Mouse (Mus musculus) hindbrain, embryonic 16.5 days (tissue): ENCODE measurements around the gene Gimd1. TPM values are rescaled to one million over a fixed set of nuclear protein-coding genes. Genes with fewer than 3 reads are reported as not detected.

Source experiments
- ATAC-seq: fragments of 200-750 bp; cut with Nextera tagmentation; 2 replicates; pipeline ENCODE4 v1.8.0; 2017; ENCODE audit warnings: moderate TSS enrichment, moderate library complexity
- H3K27ac ChIP-seq: fragments of 300-500 bp; sonication (generic); 2 replicates; pipeline ENCODE4 v1.5.1; 2014; ENCODE audit warnings: low read depth, mild to moderate bottlenecking, control low read depth, low read length, moderate library complexity
- H3K27me3 ChIP-seq: fragments of 300-500 bp; sonication (generic); replicated peaks from 2 replicates; pipeline ENCODE4 v1.6.1; 2014; ENCODE audit warnings: low read length; ENCODE audit not compliant: control insufficient read depth, insufficient read depth
- H3K36me3 ChIP-seq: fragments of 300-500 bp; sonication (generic); 2 replicates; pipeline ENCODE4 v1.6.1; 2014; ENCODE audit warnings: mild to moderate bottlenecking, low read length, moderate library complexity, mixed read lengths; ENCODE audit not compliant: control insufficient read depth, insufficient read depth
- H3K4me1 ChIP-seq: fragments of 300-500 bp; sonication (generic); 2 replicates; pipeline ENCODE4 v1.6.1; 2014; ENCODE audit warnings: low read depth, low read length; ENCODE audit not compliant: control insufficient read depth, insufficient read depth
- H3K4me2 ChIP-seq: fragments of 300-500 bp; sonication (generic); 2 replicates; pipeline ENCODE4 v1.6.1; 2014; ENCODE audit warnings: mild to moderate bottlenecking, low read length, control low read depth, moderate library complexity
- H3K4me3 ChIP-seq: fragments of 300-500 bp; sonication (generic); 2 replicates; pipeline ENCODE4 v1.5.1; 2014; ENCODE audit warnings: mild to moderate bottlenecking, low read length, control low read depth, moderate library complexity
- H3K9ac ChIP-seq: fragments of 300-500 bp; sonication (generic); 2 replicates; pipeline ENCODE4 v1.6.1; 2014; ENCODE audit warnings: low read depth, mild to moderate bottlenecking, control low read depth, low read length, moderate library complexity
- H3K9me3 ChIP-seq: fragments of 300-500 bp; sonication (generic); 2 replicates; pipeline ENCODE4 v1.6.1; 2014; ENCODE audit warnings: mild to moderate bottlenecking, low read length, moderate library complexity; ENCODE audit not compliant: control insufficient read depth
- WGBS: fragments of 180-500 bp; shearing (Covaris S2); extraction: QIAGEN DNeasy Blood & Tissue Kit; methylation state at CpG from one replicate; pipeline ENCODE4 v1.1.7; 2014; 5-methylcytosine and 5-hydroxymethylcytosine counted together
- polyA plus RNA-seq: library from polyadenylated mRNA; unstranded; fragments of >200 nt; fragmentation: Nextera tagmentation; extraction: Ambion mirVana; gene quantifications from 2 replicates; pipeline ENCODE4 v1.2.1, GENCODE M21; 2015

The Gimd1 gene
- not detected in 2 replicates for polyA plus RNA-seq

- Histone ChIP-seq H3K9me3 (no peaks in the 10 kb centered on the region), H3K27me3 (no peaks in the 10 kb centered on the region), H3K36me3 (no peaks in the 10 kb centered on the region), H3K27ac (no peak within 1 kb of the TSS), H3K4me2 (no peak within 1 kb of the TSS), H3K4me1 (no peaks in the 10 kb centered on the region), H3K4me3 (no peak within 1 kb of the TSS), H3K9ac (no peak within 1 kb of the TSS)
- ATAC-seq, result no peak
- WGBS, result 94% methylated on average over 11 of the region's 11 CpGs
These were observed at the start of gene Gimd1 for GRCm38 (mm10) chr3:132629601-132630239. Gimd1 (plus strand) TSS chr3:132629820.

- Histone ChIP-seq H3K27ac (no peak overlapping the region), H3K4me1 (no peaks in the 10 kb centered on the region), H3K9me3 (no peaks in the 10 kb centered on the region), H3K9ac (no peak overlapping the region), H3K27me3 (no peaks in the 10 kb centered on the region), H3K36me3 (no peaks in the 10 kb centered on the region), H3K4me3 (no peak overlapping the region), H3K4me2 (no peak overlapping the region)
- no peak for ATAC-seq
- WGBS, result 76% methylated on average over 3 of the region's 3 CpGs
These were observed 48.4 kb upstream of the Gimd1 start for GRCm38 (mm10) chr3:132581198-132581597.

- no peaks in the 10 kb centered on the region for H3K27me3 ChIP-seq
- no peak for ATAC-seq
- no peak overlapping the region for H3K4me3 ChIP-seq
- no peak overlapping the region for H3K27ac ChIP-seq
- no peaks in the 10 kb centered on the region for H3K36me3 ChIP-seq
- H3K4me2 ChIP-seq, result no peak overlapping the region
- no peaks in the 10 kb centered on the region for H3K9me3 ChIP-seq
- H3K9ac ChIP-seq, result no peak overlapping the region
- no peaks in the 10 kb centered on the region for H3K4me1 ChIP-seq
- WGBS, result 63% methylated on average over 4 of the region's 4 CpGs
These were observed 47.3 kb upstream of the Gimd1 start for GRCm38 (mm10) chr3:132582339-132582738.

- H3K9me3 ChIP-seq, result no peaks in the 10 kb centered on the region
- no peaks in the 10 kb centered on the region for H3K4me1 ChIP-seq
- H3K4me2 ChIP-seq, result no peak overlapping the region
- no peaks in the 10 kb centered on the region for H3K27me3 ChIP-seq
- peak; percentile 77 for ATAC-seq
- H3K36me3 ChIP-seq, result no peaks in the 10 kb centered on the region
- 63% methylated on average over 8 of the region's 8 CpGs for WGBS
- H3K4me3 ChIP-seq, result no peak overlapping the region
- H3K9ac ChIP-seq, result no peak overlapping the region
- H3K27ac ChIP-seq, result no peak overlapping the region
These were observed 44.3 kb upstream of the Gimd1 start for GRCm38 (mm10) chr3:132585122-132585972.

- Histone ChIP-seq H3K27me3 (no peaks in the 10 kb centered on the region), H3K9ac (no peak overlapping the region), H3K4me3 (no peak overlapping the region), H3K4me2 (no peak overlapping the region), H3K36me3 (no peaks in the 10 kb centered on the region), H3K4me1 (no peaks in the 10 kb centered on the region), H3K9me3 (no peaks in the 10 kb centered on the region), H3K27ac (no peak overlapping the region)
- no peak for ATAC-seq
- 83% methylated on average over 1 of the region's 1 CpGs for WGBS
These were observed 41.5 kb upstream of the Gimd1 start for GRCm38 (mm10) chr3:132588146-132588545.

GRCm38 (mm10) chr3:132590010-132590409, 39.6 kb upstream of the Gimd1 start:
- Histone ChIP-seq H3K4me1 (no peaks in the 10 kb centered on the region), H3K4me3 (no peak overlapping the region), H3K4me2 (no peak overlapping the region), H3K9ac (no peak overlapping the region), H3K27ac (no peak overlapping the region), H3K27me3 (no peaks in the 10 kb centered on the region), H3K36me3 (no peaks in the 10 kb centered on the region), H3K9me3 (no peaks in the 10 kb centered on the region)
- no peak for ATAC-seq
- 78% methylated on average over 3 of the region's 3 CpGs for WGBS

- WGBS, result 67% methylated on average over 1 of the region's 1 CpGs
- Histone ChIP-seq H3K9me3 (no peaks in the 10 kb centered on the region), H3K4me1 (no peaks in the 10 kb centered on the region), H3K36me3 (no peaks in the 10 kb centered on the region), H3K4me2 (no peak overlapping the region), H3K27ac (no peak overlapping the region), H3K27me3 (no peaks in the 10 kb centered on the region), H3K9ac (no peak overlapping the region), H3K4me3 (no peak overlapping the region)
- ATAC-seq, result no peak
These were observed 39.0 kb upstream of the Gimd1 start for GRCm38 (mm10) chr3:132590604-132591003.

- no peaks in the 10 kb centered on the region for H3K4me1 ChIP-seq
- no peaks in the 10 kb centered on the region for H3K9me3 ChIP-seq
- no peak overlapping the region for H3K4me2 ChIP-seq
- H3K4me3 ChIP-seq, result no peak overlapping the region
- H3K27ac ChIP-seq, result no peak overlapping the region
- WGBS, result 59% methylated on average over 8 of the region's 8 CpGs
- no peaks in the 10 kb centered on the region for H3K27me3 ChIP-seq
- no peak overlapping the region for H3K9ac ChIP-seq
- no peaks in the 10 kb centered on the region for H3K36me3 ChIP-seq
- ATAC-seq, result no peak
These were observed 879 bp upstream of the Gimd1 start for GRCm38 (mm10) chr3:132628741-132629140.

GRCm38 (mm10) chr3:132633261-132633660, 3.6 kb downstream of the Gimd1 start:
- Histone ChIP-seq H3K27me3 (no peaks in the 10 kb centered on the region), H3K4me1 (no peaks in the 10 kb centered on the region), H3K27ac (no peak overlapping the region), H3K9me3 (no peaks in the 10 kb centered on the region), H3K36me3 (no peaks in the 10 kb centered on the region), H3K4me2 (no peak overlapping the region), H3K9ac (no peak overlapping the region), H3K4me3 (no peak overlapping the region)
- 76% methylated on average over 2 of the region's 2 CpGs for WGBS
- ATAC-seq, result no peak
